Mouse (Mus musculus) CH12.LX (cell line): ENCODE data around the gene Sec31a. TPM values are rescaled to one million over a fixed set of nuclear protein-coding genes. Genes with fewer than 3 reads are reported as not detected.

Experiments
- DNase-seq: peaks from one replicate; pipeline ENCODE4 v3.0.0-alpha.2; 2013; ENCODE audit errors: extremely low read depth
- H3K27ac ChIP-seq: 2 replicates; pipeline ENCODE4 v1.5.1; 2012; ENCODE audit warnings: low read depth, mild to moderate bottlenecking, control low read depth, moderate library complexity; ENCODE audit not compliant: insufficient read depth
- H3K27me3 ChIP-seq: replicated peaks from 2 replicates; pipeline ENCODE3; 2012; ENCODE audit warnings: inconsistent platforms
- H3K36me3 ChIP-seq, 2 experiments: replicated peaks in 1 of 2; 2 replicates each; pipeline versions ENCODE3 to v1.6.1; 2012; ENCODE audit warnings: inconsistent platforms in 1 of 2, low read length in 1 of 2, mild to moderate bottlenecking in 1 of 2, mixed read lengths in 1 of 2, moderate library complexity in 1 of 2; ENCODE audit not compliant: control insufficient read depth in 1 of 2, insufficient read depth in 1 of 2
- H3K4me1 ChIP-seq, 2 experiments: 2 replicates each; pipeline ENCODE4 v1.6.1; 2012; ENCODE audit warnings: inconsistent platforms in 1 of 2, moderate library complexity in 1 of 2; ENCODE audit not compliant: insufficient read depth in 2 of 2, control insufficient read depth in 1 of 2
- H3K4me2 ChIP-seq: 2 replicates; pipeline ENCODE4 v1.6.1; 2012; ENCODE audit warnings: low read depth, mild to moderate bottlenecking, control low read depth; ENCODE audit not compliant: poor library complexity, insufficient read depth, severe bottlenecking
- H3K4me3 ChIP-seq, 3 experiments: fragments of 150-350 bp in 1 of 3; sonication (generic) in 1 of 3; replicated peaks in 1 of 3; 2 replicates each; pipeline versions ENCODE3 to v1.5.1; 2011 to 2012; ENCODE audit warnings: low read depth in 2 of 3, low read length in 2 of 3, mild to moderate bottlenecking in 2 of 3, moderate library complexity in 2 of 3, control low read depth in 1 of 3, improper control_type of control experiment in 1 of 3, inconsistent platforms in 1 of 3, mixed read lengths in 1 of 3; ENCODE audit not compliant: poor library complexity in 1 of 3
- H3K79me2 ChIP-seq: replicated peaks from 2 replicates; pipeline ENCODE4 v1.6.1; 2012; ENCODE audit warnings: mild to moderate bottlenecking, moderate library complexity; ENCODE audit not compliant: control insufficient read depth, poor library complexity, insufficient read depth, severe bottlenecking; ENCODE audit errors: extremely low read depth
- H3K9ac ChIP-seq: 2 replicates; pipeline ENCODE4 v1.6.1; 2012; ENCODE audit warnings: low read depth, mild to moderate bottlenecking, control low read depth, moderate library complexity; ENCODE audit not compliant: insufficient read depth
- H3K9me3 ChIP-seq: replicated peaks from 2 replicates; pipeline ENCODE3; 2012; ENCODE audit warnings: low read length, inconsistent platforms, mixed read lengths
- CHD2 ChIP-seq: IDR thresholded peaks from 2 replicates; pipeline ENCODE4 v1.6.1; 2011; ENCODE audit warnings: low read length, improper control_type of control experiment
- CTCF ChIP-seq, 2 experiments: IDR thresholded peaks in 1 of 2; conservative IDR thresholded peaks in 1 of 2; 2 replicates each; pipeline ENCODE4 v1.5.1; 2011 to 2012; ENCODE audit warnings: low read depth in 2 of 2, low read length in 2 of 2, improper control_type of control experiment in 1 of 2, inconsistent platforms in 1 of 2, mild to moderate bottlenecking in 1 of 2, moderate library complexity in 1 of 2
- E2F4 ChIP-seq: IDR thresholded peaks from 2 replicates; pipeline ENCODE4 v1.6.1; 2011; ENCODE audit warnings: low read depth, low read length, improper control_type of control experiment; ENCODE audit not compliant: insufficient replicate concordance
- GABPA ChIP-seq: IDR thresholded peaks from 2 replicates; pipeline ENCODE4 v1.6.1; 2012; ENCODE audit warnings: low read depth, low read length, improper control_type of control experiment, inconsistent platforms; ENCODE audit not compliant: insufficient replicate concordance
- HCFC1 ChIP-seq: IDR thresholded peaks from 2 replicates; pipeline ENCODE4 v1.6.1; 2012; ENCODE audit warnings: low read depth, mild to moderate bottlenecking, inconsistent platforms, low read length, improper control_type of control experiment
- JUN ChIP-seq: IDR thresholded peaks from 2 replicates; pipeline ENCODE4 v1.6.1; 2011; ENCODE audit warnings: low read depth, mild to moderate bottlenecking, low read length, improper control_type of control experiment, moderate library complexity; ENCODE audit not compliant: insufficient read depth
- MAFK ChIP-seq: IDR thresholded peaks from 2 replicates; pipeline ENCODE4 v1.6.1; 2011; ENCODE audit warnings: low read length, improper control_type of control experiment; ENCODE audit not compliant: insufficient replicate concordance
- MAX ChIP-seq: IDR thresholded peaks from 2 replicates; pipeline ENCODE4 v1.6.1; 2011; ENCODE audit warnings: low read length, improper control_type of control experiment
- MYC ChIP-seq: IDR thresholded peaks from 2 replicates; pipeline ENCODE4 v1.6.1; 2011; ENCODE audit warnings: low read depth, mild to moderate bottlenecking, improper control_type of control experiment, low read length
- POLR2A ChIP-seq: IDR thresholded peaks from 2 replicates; pipeline ENCODE4 v1.6.1; 2011; ENCODE audit warnings: low read depth, mild to moderate bottlenecking, improper control_type of control experiment, low read length
- POLR2AphosphoS2 ChIP-seq: IDR thresholded peaks from 2 replicates; pipeline ENCODE4 v1.6.1; 2011; ENCODE audit warnings: low read depth, low read length, improper control_type of control experiment
- RAD21 ChIP-seq: IDR thresholded peaks from 2 replicates; pipeline ENCODE4 v1.6.1; 2011; ENCODE audit warnings: low read depth, mild to moderate bottlenecking, low read length, improper control_type of control experiment, moderate library complexity
- RCOR1 ChIP-seq: conservative IDR thresholded peaks from 2 replicates; pipeline ENCODE4 v1.6.1; 2012; ENCODE audit warnings: low read depth, mild to moderate bottlenecking, inconsistent platforms, low read length, improper control_type of control experiment
- TBP ChIP-seq: conservative IDR thresholded peaks from 2 replicates; pipeline ENCODE4 v1.6.1; 2011; ENCODE audit warnings: low read depth, low read length, improper control_type of control experiment
- TCF12 ChIP-seq: IDR thresholded peaks from 2 replicates; pipeline ENCODE4 v1.6.1; 2014; ENCODE audit warnings: low read depth, mild to moderate bottlenecking, inconsistent platforms, low read length, improper control_type of control experiment
- USF1 ChIP-seq: IDR thresholded peaks from 2 replicates; pipeline ENCODE4 v1.6.1; 2014; ENCODE audit warnings: low read depth, mild to moderate bottlenecking, inconsistent platforms, low read length, improper control_type of control experiment
- ZKSCAN1 ChIP-seq: IDR thresholded peaks from 2 replicates; pipeline ENCODE4 v1.6.1; 2012; ENCODE audit warnings: low read depth, inconsistent platforms, low read length, improper control_type of control experiment, borderline replicate concordance
- ZMIZ1 ChIP-seq: IDR thresholded peaks from 2 replicates; pipeline ENCODE4 v1.6.1; 2012; ENCODE audit warnings: low read depth, mild to moderate bottlenecking, inconsistent platforms, low read length, improper control_type of control experiment
- dilution Hi-C: fragments of 300-500 bp; cut with MboI; formaldehyde crosslinking; loops from 2 replicates; pipeline ENCODE4 v1.14.3; 2020; ENCODE audit warnings: low sequenced_read_pairs; ENCODE audit not compliant: extremely low pct_unique_long_range_greater_than_20kb, extremely low pct_ligation_motif_present
- in situ Hi-C: fragments of 300-500 bp; cut with MboI; formaldehyde crosslinking; loops from 3 replicates; pipeline ENCODE4 v1.14.3; 2019; ENCODE audit warnings: low sequenced_read_pairs, low pct_ligation_motif_present, low pct_unique_long_range_greater_than_20kb, mixed read lengths
- polyA plus RNA-seq: library from polyadenylated mRNA; unstranded; fragments of >175 nt; gene quantifications from 2 replicates; pipeline ENCODE4 v1.2.1, GENCODE M21; 2012; ENCODE audit warnings: low read depth; ENCODE audit not compliant: insufficient read length
- total RNA-seq, 2 experiments: library from RNA; depleted of rRNA; stranded (reverse); fragments of 300-350 nt in 1 of 2; fragments of >200 nt in 1 of 2; gene quantifications; 2 replicates each; pipeline ENCODE4 v1.2.3; 2012 to 2014

The Sec31a gene
- total and polyA plus RNA-seq, 3 experiments, result 48.5 to 161 (median 52.2) TPM

DNA sequence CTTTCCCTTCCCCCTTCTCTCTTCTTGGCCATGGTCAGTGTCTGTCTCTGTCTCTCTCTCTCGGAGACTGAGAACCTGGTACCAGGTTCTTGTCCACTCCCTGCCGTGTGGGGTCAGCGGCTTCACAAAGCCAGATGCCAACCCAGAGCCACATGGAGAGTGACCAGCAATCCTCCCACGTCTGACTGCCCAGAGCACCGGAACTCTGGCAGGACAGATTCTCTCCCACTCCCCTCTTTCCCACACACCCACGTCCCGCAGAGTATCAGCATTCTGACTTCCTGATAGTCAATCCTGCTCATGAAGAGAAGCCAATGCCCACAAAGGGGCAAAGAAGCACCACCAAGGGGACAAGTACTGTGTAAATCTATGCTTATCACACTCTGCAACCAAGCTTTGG lies 7.6 kb upstream of the Sec31a start:
- no peak for TF ChIP-seq E2F4
- TF ChIP-seq POLR2A, result 0 out of 2 replicates have a peak, but pooled peaks have one; percentile 12
- Histone ChIP-seq H3K4me3 (peak overlapping the region in 2 of 3 experiments; percentile 6 to 22), H3K4me1 (peaks cover 18 to 67% of the 10 kb centered on the region in 2 experiments), H3K4me2 (peak overlapping the region; percentile 26), H3K36me3 (peaks cover 79 to 88% of the 10 kb centered on the region in 2 experiments), H3K27ac (0 out of 2 replicates have a peak overlapping the region, but pooled peaks have one; percentile 22), H3K9ac (peak overlapping the region; percentile 17; the same call in 1 of the 2 replicates), H3K9me3 (no peaks in the 10 kb centered on the region), H3K27me3 (no peaks in the 10 kb centered on the region), H3K79me2 (peaks cover 75% of the 10 kb centered on the region)
- dilution Hi-C loops, result no loop called here
- in situ Hi-C loops, result no loop called here
- no peak for DNase-seq

DNA sequence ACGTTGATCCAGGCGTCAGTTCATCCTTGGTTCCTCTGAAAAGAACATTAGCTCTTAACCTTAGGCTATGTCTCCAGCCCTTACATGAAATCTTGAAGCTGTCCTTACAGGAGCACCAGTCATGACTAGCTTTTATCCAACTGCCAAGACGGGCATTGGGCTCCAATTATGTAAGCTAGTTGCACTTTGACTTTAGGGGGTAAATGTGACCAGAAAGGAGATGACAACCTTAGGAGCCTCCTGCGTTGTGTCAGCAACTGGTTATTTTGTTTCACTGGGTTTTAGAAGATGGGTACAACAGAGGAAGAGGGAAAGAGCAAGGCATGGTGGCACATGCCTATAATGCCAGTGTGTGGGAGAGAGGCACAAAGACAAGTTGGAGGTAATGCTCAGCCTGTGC lies 2.8 kb upstream of the Sec31a start:
- DNase-seq, result no peak
- H3K4me1 ChIP-seq, result peaks cover 15 to 67% of the 10 kb centered on the region in 2 experiments
- no peaks in the 10 kb centered on the region for H3K27me3 ChIP-seq
- TF ChIP-seq ZMIZ1 (no peak), CHD2 (0 out of 2 replicates have a peak, but pooled peaks have one; percentile 30)
- peaks cover 41% of the 10 kb centered on the region for H3K79me2 ChIP-seq
- dilution Hi-C loops, result no loop called here
- H3K36me3 ChIP-seq, result peaks cover 44 to 61% of the 10 kb centered on the region in 2 experiments
- no peak overlapping the region for H3K4me2 ChIP-seq
- in situ Hi-C loops, result no loop called here
- H3K27ac ChIP-seq, result 0 out of 2 replicates have a peak overlapping the region, but pooled peaks have one; percentile 10
- H3K4me3 ChIP-seq, result no peak overlapping the region
- H3K9me3 ChIP-seq, result no peaks in the 10 kb centered on the region
- H3K9ac ChIP-seq, result no peak overlapping the region

DNA sequence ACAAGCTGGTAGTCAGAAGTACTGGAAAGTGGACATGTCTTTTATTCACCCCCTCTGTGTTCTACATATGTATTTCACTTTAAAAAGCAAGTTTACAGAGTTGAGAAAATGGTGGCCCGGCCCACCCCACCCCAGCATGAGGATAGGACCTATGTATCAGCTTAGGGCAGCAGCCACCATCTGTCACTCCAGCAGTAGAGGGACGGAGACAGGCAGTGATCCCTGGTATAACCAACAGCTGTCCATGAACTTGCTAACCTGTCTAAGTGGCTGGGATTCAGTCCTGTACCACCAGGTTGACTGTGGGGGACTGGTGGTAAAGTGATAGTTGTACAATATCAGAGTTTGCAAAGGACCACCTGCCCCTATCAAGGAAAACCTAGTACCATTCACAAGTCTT lies 2.0 kb upstream of the Sec31a start:
- TF ChIP-seq MAX (no peak), GABPA (no peak), HCFC1 (no peak), ZKSCAN1 (no peak), USF1 (no peak), JUN (no peak), MAFK (no peak), MYC (no peak), RAD21 (no peak), TBP (no peak), TCF12 (no peak), RCOR1 (no peak), ZMIZ1 (no peak), POLR2AphosphoS2 (no peak), CTCF (conservative IDR thresholded peaks at IDR 0.05 in 1 of 2, IDR thresholded peaks at IDR 0.05 in 1 of 2; ENCODE audit: low read depth in 2 of 2, low read length in 2 of 2) (no peak)
- TF ChIP-seq, all 38 proteins: peak for 0
- Histone ChIP-seq H3K9ac (no peak overlapping the region), H3K27ac (no peak overlapping the region), H3K4me3 (no peak overlapping the region), H3K36me3 (peaks cover 37 to 55% of the 10 kb centered on the region in 2 experiments), H3K79me2 (peaks cover 39% of the 10 kb centered on the region), H3K4me2 (no peak overlapping the region), H3K27me3 (no peaks in the 10 kb centered on the region), H3K9me3 (no peaks in the 10 kb centered on the region), H3K4me1 (peaks cover 11 to 67% of the 10 kb centered on the region in 2 experiments)
- dilution Hi-C loops, result no loop called here
- in situ Hi-C loops, result no loop called here
- DNase-seq, result no peak
